Mouse (Mus musculus) hindbrain, embryonic 12.5 days (tissue): ENCODE data around the gene Bnip3. TPM values are rescaled to one million over a fixed set of nuclear protein-coding genes. Genes with fewer than 3 reads are reported as not detected.

ENCODE experiments used
- ATAC-seq: fragments of 200-750 bp; cut with Nextera tagmentation; 2 replicates; pipeline ENCODE4 v1.8.0; 2017; ENCODE audit warnings: moderate TSS enrichment; ENCODE audit not compliant: low FRiP score
- H3K27ac ChIP-seq: fragments of 300-500 bp; sonication (generic); 2 replicates; pipeline ENCODE4 v1.5.1; 2016; ENCODE audit warnings: mild to moderate bottlenecking
- H3K27me3 ChIP-seq: fragments of 300-500 bp; sonication (generic); 2 replicates; pipeline ENCODE4 v1.6.1; 2016; ENCODE audit warnings: mild to moderate bottlenecking
- H3K36me3 ChIP-seq: fragments of 300-500 bp; sonication (generic); 2 replicates; pipeline ENCODE4 v1.6.1; 2016; ENCODE audit warnings: mild to moderate bottlenecking
- H3K4me1 ChIP-seq: fragments of 300-500 bp; sonication (generic); 2 replicates; pipeline ENCODE4 v1.6.1; 2016
- H3K4me2 ChIP-seq: fragments of 300-500 bp; sonication (generic); replicated peaks from 2 replicates; pipeline ENCODE4 v1.6.1; 2016; ENCODE audit warnings: mild to moderate bottlenecking
- H3K4me3 ChIP-seq: fragments of 300-500 bp; sonication (generic); 2 replicates; pipeline ENCODE4 v1.5.1; 2016; ENCODE audit warnings: mild to moderate bottlenecking
- H3K9ac ChIP-seq: fragments of 300-500 bp; sonication (generic); 2 replicates; pipeline ENCODE4 v1.6.1; 2016; ENCODE audit warnings: mild to moderate bottlenecking, moderate library complexity
- H3K9me3 ChIP-seq: fragments of 300-500 bp; sonication (generic); replicated peaks from 2 replicates; pipeline ENCODE4 v1.6.1; 2016; ENCODE audit warnings: mild to moderate bottlenecking
- WGBS: fragments of 180-500 bp; shearing (Covaris S2); methylation state at CpG from one replicate; pipeline ENCODE4 v1.1.7; 2016; 5-methylcytosine and 5-hydroxymethylcytosine counted together
- polyA plus RNA-seq: library from polyadenylated mRNA; unstranded; fragments of >200 nt; fragmentation: Nextera tagmentation; extraction: Ambion mirVana; gene quantifications from 2 replicates; pipeline ENCODE4 v1.2.1, GENCODE M21; 2016

Gene Bnip3
- 92.7 and 93.6 TPM in 2 replicates for polyA plus RNA-seq

- Histone ChIP-seq H3K4me1 (peaks cover 24% of the 10 kb centered on the region), H3K27ac (peak within 1 kb of the TSS; percentile 69)
- under 1% methylated on average over 59 of the region's 66 CpGs for WGBS
These were observed at the start of gene Bnip3 for GRCm38 (mm10) chr7:138909277-138910192. Gene Bnip3, minus strand, starts transcription at chr7:138909519.

GRCm38 (mm10) chr7:138957106-138957505 lies 47.8 kb upstream of the Bnip3 start:
- H3K4me1 ChIP-seq, result no peaks in the 10 kb centered on the region
- ATAC-seq, result no peak
- H3K9ac ChIP-seq, result no peak overlapping the region
- WGBS, result 79% methylated on average over 6 of the region's 6 CpGs
- no peak overlapping the region for H3K4me2 ChIP-seq
- H3K27me3 ChIP-seq, result 0 out of 2 replicates have a peak, but pooled peaks cover 3% of the 10 kb centered on the region
- H3K36me3 ChIP-seq, result no peaks in the 10 kb centered on the region
- no peak overlapping the region for H3K4me3 ChIP-seq
- no peak overlapping the region for H3K27ac ChIP-seq
- H3K9me3 ChIP-seq, result no peaks in the 10 kb centered on the region

More at GRCm38 (mm10) chr7:138909277-138910192, at the start of gene Bnip3:
- Histone ChIP-seq H3K36me3 (no peaks in the 10 kb centered on the region), H3K9me3 (no peaks in the 10 kb centered on the region), H3K4me3 (peak within 1 kb of the TSS; percentile 70), H3K9ac (peak within 1 kb of the TSS; percentile 79), H3K4me2 (peak within 1 kb of the TSS; percentile 73), H3K27me3 (peaks cover 7% of the 10 kb centered on the region; the same call in 1 of the 2 replicates)
- peak; percentile 95 for ATAC-seq

GRCm38 (mm10) chr7:138955787-138956186 lies 46.5 kb upstream of the Bnip3 start:
- no peak overlapping the region for H3K4me3 ChIP-seq
- no peak overlapping the region for H3K27ac ChIP-seq
- no peak overlapping the region for H3K4me2 ChIP-seq
- H3K9ac ChIP-seq, result no peak overlapping the region
- H3K36me3 ChIP-seq, result no peaks in the 10 kb centered on the region
- 0 out of 2 replicates have a peak, but pooled peaks cover 3% of the 10 kb centered on the region for H3K27me3 ChIP-seq
- H3K9me3 ChIP-seq, result no peaks in the 10 kb centered on the region
- no peaks in the 10 kb centered on the region for H3K4me1 ChIP-seq
- 86% methylated on average over 7 of the region's 7 CpGs for WGBS
- ATAC-seq, result no peak

DNA sequence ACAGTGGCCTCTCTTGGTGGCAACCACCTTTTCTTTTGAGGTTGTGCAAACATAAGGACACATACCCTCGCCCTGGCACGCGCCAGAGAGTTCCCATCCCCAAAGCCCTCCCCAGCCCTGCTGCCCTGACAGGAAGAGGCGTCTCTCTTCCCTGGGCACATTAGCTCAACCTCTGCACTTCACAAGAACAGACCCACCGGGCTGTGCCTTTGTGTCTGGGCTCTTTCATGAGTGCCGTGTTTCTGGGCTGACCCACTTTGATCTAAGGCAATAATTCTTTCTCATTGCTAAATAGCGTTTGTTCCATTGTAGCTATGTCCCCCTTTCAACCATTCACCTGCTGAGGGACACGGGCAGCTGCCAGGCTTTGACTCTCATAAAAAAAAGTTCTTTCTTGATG lies 39.0 kb upstream of the Bnip3 start:
- H3K4me3 ChIP-seq, result no peak overlapping the region
- no peak overlapping the region for H3K4me2 ChIP-seq
- no peak overlapping the region for H3K27ac ChIP-seq
- peaks cover 11% of the 10 kb centered on the region for H3K27me3 ChIP-seq
- 50% methylated on average over 8 of the region's 8 CpGs for WGBS
- H3K36me3 ChIP-seq, result no peaks in the 10 kb centered on the region
- no peaks in the 10 kb centered on the region for H3K4me1 ChIP-seq
- no peaks in the 10 kb centered on the region for H3K9me3 ChIP-seq
- no peak overlapping the region for H3K9ac ChIP-seq
- ATAC-seq, result no peak

GRCm38 (mm10) chr7:138947741-138948140 lies 38.4 kb upstream of the Bnip3 start:
- no peak overlapping the region for H3K9ac ChIP-seq
- H3K9me3 ChIP-seq, result no peaks in the 10 kb centered on the region
- peaks cover 16% of the 10 kb centered on the region for H3K27me3 ChIP-seq
- no peaks in the 10 kb centered on the region for H3K36me3 ChIP-seq
- no peak overlapping the region for H3K27ac ChIP-seq
- WGBS, result 92% methylated on average over 8 of the region's 8 CpGs
- ATAC-seq, result no peak
- H3K4me3 ChIP-seq, result no peak overlapping the region
- H3K4me2 ChIP-seq, result no peak overlapping the region
- H3K4me1 ChIP-seq, result no peaks in the 10 kb centered on the region

GRCm38 (mm10) chr7:138945668-138946067 lies 36.3 kb upstream of the Bnip3 start:
- whole genome bisulfite sequencing, result 55% methylated on average over 3 of the region's 3 CpGs
- H3K27ac ChIP-seq, result no peak overlapping the region
- H3K4me2 ChIP-seq, result no peak overlapping the region
- ATAC-seq, result no peak
- peaks cover 37% of the 10 kb centered on the region for H3K27me3 ChIP-seq
- no peak overlapping the region for H3K9ac ChIP-seq
- H3K4me1 ChIP-seq, result peaks cover 10% of the 10 kb centered on the region; the same call in 1 of the 2 replicates
- no peaks in the 10 kb centered on the region for H3K36me3 ChIP-seq
- no peaks in the 10 kb centered on the region for H3K9me3 ChIP-seq
- H3K4me3 ChIP-seq, result no peak overlapping the region

DNA sequence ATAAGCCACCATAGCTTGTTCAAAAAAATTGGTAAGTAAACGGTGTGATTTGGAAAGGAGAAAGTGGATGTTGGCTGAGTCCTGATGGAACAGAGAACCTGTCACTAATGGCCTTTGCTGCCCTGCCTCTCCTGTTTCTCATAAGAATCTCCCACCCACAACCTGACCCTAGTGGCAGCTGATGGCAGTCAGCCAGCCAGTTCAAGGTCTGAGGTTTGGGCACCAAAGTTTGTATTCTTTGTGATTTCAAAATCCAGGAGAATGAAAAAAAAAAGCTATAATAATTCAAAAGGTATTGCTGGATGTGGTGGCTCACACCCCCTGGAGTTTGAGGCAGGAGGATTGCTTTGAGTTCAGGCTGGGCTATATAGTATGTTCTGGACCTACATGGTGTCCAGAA lies 33.0 kb upstream of the Bnip3 start:
- no peaks in the 10 kb centered on the region for H3K36me3 ChIP-seq
- no peaks in the 10 kb centered on the region for H3K9me3 ChIP-seq
- H3K4me1 ChIP-seq, result peaks cover 17% of the 10 kb centered on the region
- ATAC-seq, result no peak
- no peak overlapping the region for H3K27ac ChIP-seq
- H3K9ac ChIP-seq, result no peak overlapping the region
- WGBS, result 88% methylated on average over 1 of the region's 1 CpGs
- peaks cover 67% of the 10 kb centered on the region for H3K27me3 ChIP-seq
- no peak overlapping the region for H3K4me3 ChIP-seq
- H3K4me2 ChIP-seq, result no peak overlapping the region

GRCm38 (mm10) chr7:138941571-138941970 lies 32.3 kb upstream of the Bnip3 start:
- 30% methylated on average over 5 of the region's 5 CpGs for WGBS
- H3K27me3 ChIP-seq, result peaks cover 69% of the 10 kb centered on the region
- peak overlapping the region; percentile 91 for H3K4me2 ChIP-seq
- ATAC-seq, result no peak
- no peaks in the 10 kb centered on the region for H3K9me3 ChIP-seq
- H3K4me1 ChIP-seq, result peaks cover 17% of the 10 kb centered on the region
- peak overlapping the region; percentile 48; the same call in 1 of the 2 replicates for H3K4me3 ChIP-seq
- no peak overlapping the region for H3K9ac ChIP-seq
- no peak overlapping the region for H3K27ac ChIP-seq
- H3K36me3 ChIP-seq, result no peaks in the 10 kb centered on the region

DNA sequence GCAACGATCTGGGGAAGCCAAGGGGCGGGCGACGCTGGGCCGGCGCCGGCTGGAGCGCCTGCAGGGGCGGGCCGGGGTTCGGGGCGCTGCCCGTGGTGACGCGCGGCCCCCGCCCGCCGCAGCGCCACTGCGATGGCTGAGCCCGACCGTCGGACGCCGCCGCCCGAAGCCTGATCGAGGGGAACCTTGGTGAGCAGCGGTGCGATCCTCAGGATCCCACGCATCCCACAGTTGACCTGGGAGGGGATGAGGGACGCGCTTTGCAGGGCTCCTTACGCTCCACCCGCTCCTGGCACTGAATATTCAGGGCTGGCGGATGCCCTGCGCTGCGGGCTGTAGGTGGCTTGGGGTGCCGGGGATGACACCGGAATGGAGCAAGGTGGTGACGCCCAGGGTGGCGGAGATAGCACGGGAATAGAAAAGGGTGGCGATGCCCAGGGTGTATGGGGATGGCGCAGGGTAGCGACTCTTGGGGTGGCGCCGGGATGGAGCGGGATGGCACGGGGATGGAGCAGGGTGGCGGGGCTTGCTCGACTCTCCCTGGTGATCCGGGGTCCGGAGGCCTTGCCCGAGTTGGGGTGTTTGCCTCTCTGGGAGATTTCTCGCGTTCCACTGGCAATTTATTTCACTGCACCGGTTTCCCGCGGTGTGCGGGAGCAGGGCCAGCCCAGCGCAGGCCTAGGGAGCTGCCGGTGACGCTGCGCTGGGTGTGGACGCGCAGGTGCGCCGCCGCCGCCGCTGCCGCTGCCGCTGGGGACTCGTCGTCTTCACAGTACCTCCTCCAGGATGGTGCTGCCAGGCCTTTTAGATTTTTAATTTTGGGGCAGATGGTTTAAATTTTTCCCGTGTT lies 31.5 kb upstream of the Bnip3 start, which contains the start of gene Jakmip3:
Jakmip3 (plus strand) TSS at position 119 of the 850 bp plus-strand sequence.
- Histone ChIP-seq H3K9me3 (0 out of 2 replicates have a peak, but pooled peaks cover 4% of the 10 kb centered on the region), H3K4me3 (peak within 1 kb of the TSS; percentile 48), H3K9ac (peak within 1 kb of the TSS; percentile 53), H3K36me3 (no peaks in the 10 kb centered on the region), H3K4me1 (peaks cover 17% of the 10 kb centered on the region), H3K27me3 (peaks cover 67% of the 10 kb centered on the region), H3K27ac (no peak within 1 kb of the TSS), H3K4me2 (peak within 1 kb of the TSS; percentile 91)
- ATAC-seq, result no peak
- 2% methylated on average over 78 of the region's 78 CpGs for WGBS

- 0 out of 2 replicates have a peak, but pooled peaks cover 4% of the 10 kb centered on the region for H3K9me3 ChIP-seq
- peak overlapping the region; percentile 53 for H3K9ac ChIP-seq
- no peak overlapping the region for H3K27ac ChIP-seq
- 1% methylated on average over 17 of the region's 17 CpGs for WGBS
- peak overlapping the region; percentile 91 for H3K4me2 ChIP-seq
- no peak for ATAC-seq
- H3K36me3 ChIP-seq, result no peaks in the 10 kb centered on the region
- H3K4me3 ChIP-seq, result peak overlapping the region; percentile 48
- H3K27me3 ChIP-seq, result peaks cover 67% of the 10 kb centered on the region
- H3K4me1 ChIP-seq, result peaks cover 17% of the 10 kb centered on the region
These were observed 30.9 kb upstream of the Bnip3 start for GRCm38 (mm10) chr7:138940256-138940611.

DNA sequence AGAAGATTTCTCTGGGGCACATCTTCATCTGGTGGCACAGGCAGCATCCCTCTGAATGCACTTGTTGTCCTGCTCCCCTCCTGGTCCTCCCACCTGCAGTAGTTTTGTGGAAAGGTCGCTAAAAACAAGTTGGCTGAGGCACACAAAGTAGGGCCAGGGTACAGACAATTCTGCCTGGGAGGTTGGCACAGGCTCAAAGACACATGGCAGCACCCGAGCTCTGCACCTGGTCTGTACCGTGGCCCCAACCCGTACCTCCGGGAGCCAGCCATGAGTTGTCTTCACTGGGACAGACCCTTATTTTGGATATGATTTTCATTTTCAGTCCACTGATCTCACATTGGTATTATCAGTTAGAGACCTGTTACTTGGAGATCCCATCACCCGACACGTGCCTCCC lies 29.7 kb upstream of the Bnip3 start:
- 80% methylated on average over 7 of the region's 7 CpGs for WGBS
- peaks cover 65% of the 10 kb centered on the region for H3K27me3 ChIP-seq
- H3K9me3 ChIP-seq, result 0 out of 2 replicates have a peak, but pooled peaks cover 9% of the 10 kb centered on the region
- H3K9ac ChIP-seq, result no peak overlapping the region
- no peak overlapping the region for H3K4me3 ChIP-seq
- H3K36me3 ChIP-seq, result no peaks in the 10 kb centered on the region
- H3K27ac ChIP-seq, result no peak overlapping the region
- H3K4me2 ChIP-seq, result no peak overlapping the region
- H3K4me1 ChIP-seq, result peaks cover 17% of the 10 kb centered on the region
- no peak for ATAC-seq

- Histone ChIP-seq H3K36me3 (no peaks in the 10 kb centered on the region), H3K9ac (no peak overlapping the region), H3K27me3 (peaks cover 21% of the 10 kb centered on the region), H3K9me3 (0 out of 2 replicates have a peak, but pooled peaks cover 9% of the 10 kb centered on the region), H3K4me3 (no peak overlapping the region), H3K4me2 (no peak overlapping the region), H3K4me1 (no peaks in the 10 kb centered on the region), H3K27ac (no peak overlapping the region)
- ATAC-seq, result no peak
- 88% methylated on average over 3 of the region's 3 CpGs for WGBS
These were observed 25.2 kb upstream of the Bnip3 start for GRCm38 (mm10) chr7:138934523-138934922.
